Mouse (Mus musculus) spleen, postnatal 36 days (tissue): ENCODE measurements around the gene Mark2.

Experiments used
- DNase-seq, 2 experiments: peaks; one replicate each; pipeline ENCODE4 v3.0.0; 2022; ENCODE audit warnings: low spot score in 2 of 2, mixed read lengths in 1 of 2

Gene Mark2

GRCm38 (mm10) chr19:7267091-7267741 lies 74.4 kb downstream of the Mark2 start, which contains the start of gene Rcor2:
Rcor2 (plus strand) TSS chr19:7267325.
- DNase-seq = peak; percentile 31 to 32

DNA sequence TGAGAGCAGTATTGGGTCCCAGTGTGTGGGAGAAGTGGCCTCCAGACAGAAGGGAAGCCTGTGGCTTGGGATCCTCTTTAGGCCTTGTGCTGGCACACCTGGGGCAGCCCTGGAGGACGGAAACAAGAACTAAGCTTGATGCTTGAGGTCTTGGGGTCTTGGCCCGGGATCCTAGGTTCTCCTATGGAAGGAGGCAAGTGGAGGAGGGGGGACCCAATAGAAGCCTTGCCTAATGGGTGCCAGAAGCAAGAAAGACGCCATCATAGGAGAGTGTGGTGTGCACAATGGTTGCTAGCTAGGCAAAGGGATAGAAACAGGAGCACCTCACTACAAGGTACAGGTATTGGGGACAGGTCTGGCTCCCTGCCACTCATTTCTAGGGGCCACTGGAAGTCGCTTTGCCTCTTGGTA lies 75.2 kb downstream of the Mark2 start:
- no peak for DNase-seq

GRCm38 (mm10) chr19:7265478-7266191 lies 76.0 kb downstream of the Mark2 start:
- DNase-seq = no peak

GRCm38 (mm10) chr19:7264766-7265331 lies 76.8 kb downstream of the Mark2 start:
- DNase-seq = no peak

GRCm38 (mm10) chr19:7264088-7264765 lies 77.4 kb downstream of the Mark2 start:
- peak; percentile 68 for DNase-seq

GRCm38 (mm10) chr19:7262592-7262991 lies 79.1 kb downstream of the Mark2 start:
- no peak for DNase-seq

DNA sequence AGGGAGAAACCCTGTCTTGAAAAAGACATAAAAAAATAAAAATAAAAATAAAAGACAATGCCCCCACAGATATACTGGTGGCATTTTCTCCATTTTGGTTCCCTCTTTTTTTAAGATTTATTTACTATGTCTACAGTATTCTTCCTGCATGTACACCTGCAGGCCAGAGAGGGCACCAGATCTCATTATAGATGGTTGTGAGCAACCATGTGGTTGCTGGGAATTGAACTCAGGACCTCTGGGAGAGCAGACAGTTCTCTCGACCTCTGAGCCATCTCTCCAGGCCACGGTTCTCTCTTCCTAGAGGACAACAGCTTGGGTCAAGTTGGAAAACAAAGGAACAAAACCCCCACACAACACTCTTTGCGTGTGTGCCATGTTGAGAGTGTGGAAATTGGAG lies 79.7 kb downstream of the Mark2 start:
- no peak for DNase-seq

DNA sequence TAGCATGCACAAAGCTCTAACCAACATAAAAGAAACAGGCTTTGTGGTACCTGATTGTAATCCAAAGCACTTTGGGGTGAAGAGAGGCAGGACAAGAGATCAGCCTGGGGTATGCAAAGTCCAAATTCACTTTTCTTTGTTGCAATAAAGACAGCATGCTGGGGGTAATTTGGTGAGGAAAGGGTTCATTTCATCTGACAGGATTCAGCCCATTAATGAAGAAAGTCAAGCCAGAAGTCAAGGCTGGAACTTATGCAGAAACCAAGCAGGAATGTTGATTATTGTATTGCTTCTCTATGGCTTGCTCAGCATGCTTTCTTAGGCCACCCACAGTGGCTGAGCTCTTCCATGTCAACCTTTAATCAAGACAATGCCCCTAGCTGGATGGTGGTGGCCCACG lies 80.2 kb downstream of the Mark2 start:
- DNase-seq = no peak

GRCm38 (mm10) chr19:7257881-7258280 lies 83.8 kb downstream of the Mark2 start:
- no peak for DNase-seq

DNA sequence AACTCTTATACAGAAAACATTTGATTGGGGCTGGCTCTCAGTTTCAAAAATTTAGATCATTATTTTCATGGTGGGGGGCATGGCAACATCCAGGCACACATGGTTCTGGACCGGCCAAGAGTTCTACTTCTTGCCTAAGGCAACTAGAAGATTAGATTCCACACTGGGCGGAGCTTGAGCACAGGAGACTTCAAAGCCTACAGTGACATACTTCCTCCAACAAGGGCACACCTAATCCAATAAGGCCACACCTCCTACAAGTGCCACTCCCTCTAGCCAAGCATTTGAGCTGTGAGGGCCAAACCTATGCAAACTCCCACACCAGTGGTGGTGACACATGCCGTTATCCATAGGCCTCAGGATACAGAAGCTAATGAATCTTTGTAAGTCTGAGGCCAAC lies 95.6 kb downstream of the Mark2 start:
- DNase-seq = no peak

- peak; percentile 94 to 95 for DNase-seq
Measured at GRCm38 (mm10) chr19:7240782-7241690, 100.6 kb downstream of the Mark2 start, which contains the start of gene Naa40. Naa40 (minus strand) TSS chr19:7241183.

DNA sequence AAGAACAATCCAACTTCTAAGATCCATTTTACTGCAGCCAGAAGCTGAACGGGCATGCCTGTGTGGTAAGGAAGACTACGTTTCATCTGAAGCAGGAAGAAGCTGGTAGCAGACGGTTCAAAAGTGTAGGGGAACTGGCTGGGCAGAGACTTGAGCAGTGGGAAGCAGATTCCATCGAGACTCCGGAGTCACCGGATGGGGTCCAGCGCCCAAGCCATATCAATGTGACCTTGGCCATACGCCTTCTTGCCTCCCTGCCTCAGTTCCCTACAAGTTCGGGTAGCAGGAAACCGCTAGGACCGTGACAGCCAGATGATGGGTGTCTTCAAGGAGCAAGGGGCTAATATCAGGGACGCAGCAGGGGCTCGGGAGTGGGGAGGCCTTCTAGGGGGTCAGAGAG lies 101.4 kb downstream of the Mark2 start:
- peak in 1 of 2 experiments; percentile 28 for DNase-seq

- no peak for DNase-seq
Measured at GRCm38 (mm10) chr19:7239574-7239973, 102.1 kb downstream of the Mark2 start.

DNA sequence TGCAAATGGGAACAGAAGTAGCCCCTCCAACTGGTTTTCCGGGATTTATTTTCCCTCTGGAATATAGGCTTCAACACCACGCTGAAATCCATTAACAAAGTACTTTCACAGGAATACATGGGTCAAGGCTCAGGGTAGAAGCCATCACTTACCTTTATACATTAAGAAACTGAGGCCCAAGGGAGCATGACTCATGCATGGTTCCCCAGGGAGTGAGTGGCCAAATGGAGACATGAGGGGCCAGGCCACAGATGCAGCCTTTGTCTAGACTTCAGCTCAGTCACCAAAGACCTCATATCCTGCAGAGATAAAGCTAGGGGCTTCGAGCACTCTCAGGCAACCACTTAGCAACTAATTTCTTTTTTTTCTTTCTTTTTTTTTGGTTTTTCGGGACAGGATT lies 104.9 kb downstream of the Mark2 start:
- DNase-seq = no peak

DNA sequence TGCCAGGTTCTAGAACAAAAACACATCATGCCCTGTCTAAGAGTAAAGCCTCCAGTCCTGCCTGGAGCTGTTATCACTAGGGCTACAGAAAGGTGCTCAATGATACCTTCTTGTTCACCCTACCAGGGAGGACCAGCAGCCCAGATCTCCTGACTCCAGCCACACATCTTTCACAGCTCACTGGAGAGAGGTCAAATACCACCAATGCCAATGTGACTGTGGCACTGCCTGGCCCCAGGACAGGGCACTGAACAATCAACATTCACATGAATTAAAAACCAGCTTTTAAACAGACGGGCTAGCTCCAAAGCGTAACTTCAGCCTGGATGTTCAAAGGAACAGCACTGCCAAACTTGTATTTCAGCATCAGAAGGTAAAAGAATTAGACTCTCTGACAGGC lies 105.6 kb downstream of the Mark2 start:
- DNase-seq = no peak

DNA sequence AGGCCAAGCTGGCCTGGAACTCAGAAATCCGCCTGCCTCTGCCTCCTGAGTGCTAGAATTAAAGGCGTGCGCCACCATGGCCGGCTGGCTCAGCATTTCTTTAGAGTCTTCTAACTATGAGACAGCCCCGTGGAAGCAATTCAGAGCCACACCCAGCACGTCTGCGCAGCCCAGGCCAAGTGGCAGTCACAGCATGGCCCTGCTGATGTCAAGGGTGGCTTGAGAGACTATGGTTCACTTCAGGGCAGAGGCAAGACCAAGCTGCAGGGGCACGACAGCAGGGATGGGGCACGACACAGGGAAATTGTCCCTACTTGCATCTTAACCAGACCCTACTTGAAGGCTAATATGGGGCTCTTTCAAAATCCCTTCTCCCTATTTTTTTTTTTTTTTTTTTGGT lies 106.2 kb downstream of the Mark2 start:
- DNase-seq = no peak

DNA sequence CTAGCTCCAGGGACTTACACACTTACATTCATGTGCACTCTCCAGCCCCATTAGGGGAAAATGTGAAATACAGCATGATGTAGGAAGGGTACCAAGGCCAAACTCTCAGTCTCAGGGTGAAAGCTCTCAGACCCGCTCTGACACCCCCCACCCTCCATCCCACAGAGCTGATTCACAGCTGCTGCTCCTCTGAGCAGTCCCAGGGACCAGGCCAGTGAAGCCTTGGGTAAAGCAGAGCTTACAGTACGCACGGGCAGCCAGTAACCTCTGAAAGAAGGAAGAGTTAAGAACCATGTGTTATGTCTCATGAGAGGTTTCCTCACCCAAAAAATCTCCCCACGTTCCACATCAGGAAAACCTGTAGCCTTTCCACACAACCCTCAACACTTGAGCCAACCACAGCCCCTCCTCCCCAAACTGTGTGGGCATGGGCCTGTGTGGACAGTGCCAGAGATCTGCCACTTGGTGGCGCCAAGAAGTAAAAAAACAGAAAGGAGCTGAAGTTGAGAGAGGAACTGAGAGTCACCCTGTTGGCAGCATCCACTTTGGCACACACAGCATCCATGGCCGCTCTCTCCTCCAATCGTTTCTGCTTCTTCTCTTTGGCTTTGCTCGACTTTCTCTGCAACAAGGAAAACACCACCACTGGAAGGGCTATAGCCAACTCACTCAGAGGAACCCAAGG lies 107.0 kb downstream of the Mark2 start:
- peak; percentile 77 for DNase-seq

GRCm38 (mm10) chr19:7226511-7226914 lies 115.1 kb downstream of the Mark2 start:
- peak; percentile 55 to 59 for DNase-seq
